Mouse (Mus musculus) adrenal gland, postnatal 36 days (tissue): ENCODE results near the gene Pif1. TPM values are rescaled to one million over a fixed set of nuclear protein-coding genes. Genes with fewer than 3 reads are reported as not detected.
A peak's percentile ranks its signal among the peaks of the same experiment; 100 is the strongest.

Experiments
- DNase-seq, 2 experiments: peaks; one replicate each; pipeline ENCODE4 v3.0.0; 2021; ENCODE audit warnings: mixed read lengths in 1 of 2
- total RNA-seq, 2 experiments: library from RNA; stranded (reverse); gene quantifications; 2 replicates each; pipeline ENCODE4 v1.2.3; 2021

Gene Pif1
- total RNA-seq, 2 experiments from 2014 or later: 0.46 to 0.92 TPM

DNA sequence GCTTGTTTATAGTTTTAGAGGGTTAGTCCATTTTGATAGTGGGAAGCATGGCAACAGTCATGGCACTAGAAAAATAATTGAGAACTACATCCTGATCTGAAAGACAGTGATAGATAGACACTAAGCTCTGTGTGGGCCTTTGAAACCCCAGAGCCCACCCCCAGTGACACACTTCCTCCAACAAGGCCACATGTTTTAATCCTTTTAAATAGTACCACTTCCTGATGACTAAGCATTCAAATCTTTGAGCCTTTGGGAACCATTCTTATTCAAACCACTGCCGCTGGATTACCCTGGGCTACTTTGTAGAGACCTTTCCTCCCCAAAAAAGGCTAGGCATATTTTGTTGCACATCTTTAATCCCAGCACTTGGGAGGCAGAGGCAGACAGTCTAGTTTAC is 48.8 kb downstream of the Pif1 start:
- no peak for DNase-seq

GRCm38 (mm10) chr9:65636926-65637325 is 50.0 kb downstream of the Pif1 start:
- DNase-seq: no peak

- no peak for DNase-seq
Measured at GRCm38 (mm10) chr9:65639065-65639464, 52.1 kb downstream of the Pif1 start.

- no peak for DNase-seq
Measured at GRCm38 (mm10) chr9:65640838-65641410, 54.0 kb downstream of the Pif1 start.

DNA sequence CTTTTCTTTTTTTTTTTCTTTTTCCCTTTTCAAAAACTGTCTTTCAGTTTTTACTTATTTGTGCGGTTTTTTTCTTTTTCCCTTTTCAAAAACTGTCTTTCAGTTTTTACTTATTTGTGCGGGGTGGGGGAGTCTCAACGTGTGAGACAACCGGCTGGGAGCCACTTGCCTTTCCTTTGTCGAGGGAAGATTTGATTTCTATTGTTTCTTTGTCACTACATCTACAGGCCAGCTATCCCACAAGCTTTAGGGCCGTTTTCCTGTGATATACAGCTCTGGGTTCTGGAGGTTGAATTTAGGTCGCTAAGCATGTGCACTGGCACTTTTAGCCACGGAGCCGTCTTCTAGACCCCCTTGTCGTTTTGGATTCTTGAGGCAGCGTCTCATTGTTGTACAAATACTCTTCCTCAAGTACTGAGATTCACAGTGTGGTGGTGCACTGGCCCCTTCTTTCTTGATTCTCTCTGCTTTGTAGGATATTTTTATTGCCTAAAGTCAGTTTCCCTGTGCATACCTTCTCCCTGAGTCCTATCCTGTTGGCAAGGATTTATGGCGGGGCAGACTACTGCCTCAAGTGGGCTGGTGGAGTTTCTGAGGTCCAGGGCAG is 54.6 kb downstream of the Pif1 start:
- DNase-seq: no peak

- DNase-seq: no peak
Measured at GRCm38 (mm10) chr9:65642546-65642945, 55.6 kb downstream of the Pif1 start.

- DNase-seq: peak; percentile 63 to 64
Measured at GRCm38 (mm10) chr9:65644960-65645359, 58.0 kb downstream of the Pif1 start.

Other genes starting within 250 kb of the Pif1 start
- gene Pdcd7, start 241.1 kb upstream of the Pif1 start, total RNA-seq: 10 to 100 TPM; 17.8 to 18.6 TPM
- 1 to 10 TPM in 1 of 2 experiments, under 1 TPM in 1; 0.60 to 1.0 TPM for gene Ubap1l, start 226.1 kb upstream of the Pif1 start, total RNA-seq
- under 1 TPM; 0.10 to 0.26 TPM for gene Kbtbd13, start 195.5 kb upstream of the Pif1 start, total RNA-seq
- 10 to 100 TPM; 11.9 to 12.7 TPM for gene Rasl12, start 188.7 kb upstream of the Pif1 start, total RNA-seq
- not detected for gene Slc51b, start 164.2 kb upstream of the Pif1 start, total RNA-seq
- 10 to 100 TPM; 13.4 to 14.2 TPM for gene Mtfmt, start 151.4 kb upstream of the Pif1 start, total RNA-seq
- 10 to 100 TPM; 61.9 to 70.4 TPM for gene Spg21, start 126.2 kb upstream of the Pif1 start, total RNA-seq
- 1 to 10 TPM; 2.0 to 3.4 TPM for gene Ankdd1a, start 67.0 kb upstream of the Pif1 start, total RNA-seq
- 10 to 100 TPM; 56.6 to 71.5 TPM for gene Plekho2, start 7.1 kb upstream of the Pif1 start, total RNA-seq
- gene Rbpms2, start 42.5 kb downstream of the Pif1 start, total RNA-seq: 10 to 100 TPM; 51.1 to 67.3 TPM
- 100 to 1,000 TPM; 128 to 130 TPM for gene Oaz2, start 80.8 kb downstream of the Pif1 start, total RNA-seq
- 10 to 100 TPM; 25.1 to 31.1 TPM for gene Zfp609, start 240.4 kb downstream of the Pif1 start, total RNA-seq